Mouse (Mus musculus): Measurements from ENCODE around the gene Ptprm.

The Ptprm gene

DNA sequence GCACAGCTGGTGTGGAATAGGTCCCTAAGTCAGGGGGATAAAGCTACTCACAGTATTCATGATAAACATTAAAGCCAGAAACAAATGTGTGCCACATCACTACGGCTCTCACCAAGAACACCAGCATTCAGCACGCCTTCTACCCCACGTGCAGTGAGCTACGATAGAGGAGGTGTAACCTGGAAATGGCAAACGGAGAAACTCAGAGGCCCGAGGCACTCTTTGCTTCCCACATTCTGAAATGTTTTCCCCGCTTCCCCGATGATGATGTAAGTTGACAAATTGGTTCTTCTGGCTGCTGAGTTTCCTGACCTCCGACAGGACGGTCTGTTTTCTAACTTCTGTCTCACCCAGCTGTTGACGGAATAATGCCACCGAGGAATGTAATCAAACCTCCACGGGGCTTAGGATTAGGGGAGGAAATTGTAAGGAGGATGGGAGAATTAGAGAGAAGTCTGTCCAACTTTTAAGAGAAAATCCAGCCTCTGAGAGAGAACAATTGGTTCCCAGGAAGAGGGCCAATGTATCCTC is 72.6 kb downstream of the Ptprm start:
- DNase-seq (ENCODE audit: low spot score) = no peak

DNA sequence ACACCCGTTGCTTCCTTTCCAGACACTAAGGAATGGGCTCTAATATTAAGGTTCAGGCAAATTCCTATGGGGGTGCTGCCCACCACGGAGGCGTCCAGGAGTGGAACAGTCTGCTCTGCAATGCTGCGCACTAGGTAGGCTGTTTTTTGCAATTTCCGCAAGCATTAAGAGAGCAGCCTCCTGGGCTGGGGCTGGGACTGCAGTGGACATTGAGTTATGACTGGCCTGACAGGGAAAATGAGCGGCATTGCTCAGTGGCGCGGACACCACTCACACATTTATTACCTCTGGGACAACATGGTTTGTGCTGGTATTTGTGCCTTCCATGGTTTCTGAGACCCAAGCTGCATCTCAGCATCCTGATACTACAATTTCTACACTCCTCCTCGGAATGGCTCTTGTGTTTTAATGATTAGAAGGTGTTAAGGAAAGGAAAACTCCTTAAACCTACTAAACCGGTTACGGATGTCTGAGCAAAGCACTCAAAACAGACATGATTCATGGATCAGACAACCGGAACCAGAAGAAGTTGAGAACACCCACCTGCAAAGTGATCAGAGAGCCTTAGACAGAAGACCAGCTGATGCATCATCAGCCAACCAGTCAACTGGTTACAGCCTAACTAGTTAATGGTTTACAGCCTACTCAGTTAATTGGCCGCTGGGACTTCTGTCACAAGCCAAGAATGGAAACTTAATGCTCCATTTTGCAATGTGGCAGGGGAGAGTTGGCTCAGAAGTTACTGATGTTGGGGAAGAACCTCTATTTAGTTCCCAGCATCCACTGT is 76.9 kb downstream of the Ptprm start:
- no peak for DNase-seq (ENCODE audit: low spot score)

DNA sequence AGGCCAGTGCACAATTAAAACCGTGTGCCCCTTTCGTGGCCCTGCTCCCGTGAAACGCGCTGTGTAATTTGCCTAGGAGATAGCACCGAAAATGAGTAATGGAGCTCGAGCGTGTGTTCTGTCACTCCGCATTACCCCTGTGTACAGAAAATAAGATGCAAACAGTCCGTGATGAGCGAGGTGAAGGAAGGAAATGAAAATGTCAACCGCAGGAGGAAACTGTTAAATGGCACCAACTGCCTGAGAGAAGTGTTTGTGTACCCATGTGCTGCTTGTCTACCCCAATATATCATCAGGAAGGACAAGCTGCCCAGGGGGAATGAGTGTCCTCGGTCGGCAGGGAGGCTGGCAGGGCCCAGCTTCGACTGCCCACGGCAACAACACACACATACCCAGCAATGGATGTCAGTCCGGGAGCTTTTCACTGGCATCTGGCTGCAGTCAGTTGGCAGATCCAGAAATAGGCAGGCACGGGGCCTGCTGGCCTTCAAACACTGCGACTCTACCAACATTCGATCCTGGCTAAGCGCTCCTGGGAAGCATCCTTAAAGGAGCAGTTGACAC is 79.6 kb downstream of the Ptprm start:
- peak; percentile 53 for DNase-seq (ENCODE audit: low spot score)

DNA sequence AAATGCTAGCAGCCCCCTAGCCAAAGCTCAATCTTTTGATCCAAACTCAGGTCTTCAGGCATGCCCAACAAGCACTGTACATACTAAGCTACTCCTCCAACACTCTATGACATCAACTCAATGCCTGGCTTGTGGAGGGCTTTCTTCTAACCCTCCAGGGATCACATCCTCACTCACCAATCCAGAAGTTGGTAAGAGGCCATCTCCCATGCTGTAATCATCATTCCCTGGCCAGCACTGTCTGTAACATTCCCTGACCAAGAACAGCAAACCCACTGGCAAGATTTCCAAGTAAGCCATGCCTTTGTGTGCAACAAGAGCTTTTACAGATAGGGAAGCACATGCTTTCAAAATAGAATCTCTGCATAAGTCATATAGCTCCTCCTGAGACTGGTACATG is 81.3 kb downstream of the Ptprm start:
- DNase-seq (ENCODE audit: low spot score) = no peak

DNA sequence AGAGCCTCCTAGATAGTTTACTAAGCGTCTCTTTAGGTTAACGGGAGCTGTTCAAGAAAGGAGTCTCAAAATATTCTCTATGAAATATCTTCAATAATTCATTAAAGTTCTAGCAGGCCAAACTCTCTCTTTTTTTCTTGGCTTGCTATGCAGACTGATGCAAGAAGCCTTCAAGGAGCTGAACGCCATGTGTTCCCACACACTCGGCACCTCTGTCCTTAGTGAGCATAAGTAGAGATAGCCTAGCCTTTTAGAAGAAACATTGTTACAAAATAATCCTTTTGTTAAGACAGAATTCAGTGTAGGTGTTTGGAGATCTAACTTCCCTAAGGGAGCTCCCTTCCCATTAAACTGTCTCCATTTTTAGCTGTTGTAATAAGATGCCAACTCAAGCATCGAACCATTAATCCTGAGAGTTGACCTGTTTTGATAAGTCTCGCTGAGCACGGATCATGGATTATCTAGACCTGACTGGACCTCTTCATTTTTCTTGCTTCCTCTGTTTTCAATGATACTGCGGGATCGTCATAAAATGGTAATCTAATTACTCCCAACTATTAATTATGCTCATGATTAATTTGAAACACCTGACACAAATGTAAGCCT is 85.7 kb downstream of the Ptprm start:
- no peak for DNase-seq (ENCODE audit: low spot score)

DNA sequence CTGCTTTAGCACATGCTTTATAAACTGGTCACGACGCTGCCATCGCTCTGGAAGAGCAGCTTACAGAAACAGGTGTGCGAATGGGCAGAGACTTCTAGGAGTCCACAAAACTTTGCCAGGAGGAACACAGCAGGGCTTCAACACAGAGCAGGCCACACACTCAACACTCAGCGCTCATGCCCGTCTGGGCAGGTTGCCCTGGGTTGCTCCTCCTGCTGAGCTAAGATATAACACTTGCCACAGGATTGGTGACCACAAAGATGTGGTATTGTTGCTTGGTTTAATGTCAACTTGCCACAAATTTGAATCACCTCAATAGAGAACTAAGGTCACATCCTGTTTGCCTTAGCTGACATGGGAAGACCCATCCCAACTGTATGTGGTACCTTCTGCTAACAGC is 88.0 kb downstream of the Ptprm start:
- DNase-seq (ENCODE audit: low spot score) = no peak

DNA sequence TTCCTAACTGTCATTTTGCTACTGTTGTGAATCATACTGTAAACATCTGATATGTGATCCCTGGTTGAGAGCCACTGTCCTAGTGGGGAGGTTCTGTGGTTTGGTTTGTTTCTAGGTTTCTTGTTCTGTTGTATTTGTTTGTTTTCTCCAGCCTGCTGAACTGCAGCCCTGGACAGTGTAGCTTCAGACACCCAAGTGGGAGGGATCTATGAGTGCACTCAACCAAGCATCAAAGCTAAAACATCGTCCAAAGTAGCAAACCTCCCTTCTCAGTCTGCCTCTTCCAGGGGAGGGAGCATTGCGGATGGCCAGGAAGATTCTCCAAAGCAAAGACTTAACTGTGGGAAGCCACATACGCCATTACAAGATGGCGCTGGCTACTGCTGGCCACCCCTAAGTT is 88.7 kb downstream of the Ptprm start:
- DNase-seq (ENCODE audit: low spot score) = no peak

DNA sequence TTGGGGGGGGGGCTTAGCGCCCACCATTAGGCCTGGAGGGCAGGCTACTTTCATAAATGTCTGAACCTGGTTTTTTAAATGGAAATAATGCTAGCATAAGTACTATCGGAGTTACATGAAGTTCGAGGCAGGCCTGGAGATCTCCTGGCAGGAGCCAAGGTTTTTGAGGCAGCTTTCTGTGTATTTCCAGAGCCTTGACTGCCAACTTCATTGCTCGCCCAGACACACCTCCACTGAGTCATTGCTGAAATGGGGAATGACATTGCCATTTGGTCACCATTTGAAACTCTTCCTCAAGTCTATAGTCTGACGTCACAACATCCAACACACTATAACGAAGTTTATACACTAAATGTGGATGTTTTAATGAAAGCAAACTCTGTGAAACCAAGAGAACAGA is 89.5 kb downstream of the Ptprm start:
- DNase-seq (ENCODE audit: low spot score) = no peak

DNA sequence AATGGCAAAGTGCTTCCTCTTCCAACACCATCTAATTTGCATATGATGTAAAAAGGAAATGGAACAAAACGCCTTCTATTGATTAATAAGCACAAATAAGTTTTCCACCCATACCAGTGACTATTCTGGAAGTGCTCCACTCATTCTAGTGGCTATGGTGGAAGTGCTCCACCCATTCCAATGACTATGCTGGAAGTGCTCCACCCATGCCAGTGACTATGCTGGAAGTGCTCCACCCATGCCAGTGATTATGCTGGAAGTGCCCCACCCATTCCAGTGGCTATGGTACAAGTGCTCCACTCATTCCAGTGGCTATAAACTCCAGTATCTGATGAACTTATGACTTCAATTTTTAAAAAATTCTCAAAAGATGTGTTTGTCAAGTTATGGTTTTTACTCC is 91.2 kb downstream of the Ptprm start:
- no peak for DNase-seq (ENCODE audit: low spot score)

DNA sequence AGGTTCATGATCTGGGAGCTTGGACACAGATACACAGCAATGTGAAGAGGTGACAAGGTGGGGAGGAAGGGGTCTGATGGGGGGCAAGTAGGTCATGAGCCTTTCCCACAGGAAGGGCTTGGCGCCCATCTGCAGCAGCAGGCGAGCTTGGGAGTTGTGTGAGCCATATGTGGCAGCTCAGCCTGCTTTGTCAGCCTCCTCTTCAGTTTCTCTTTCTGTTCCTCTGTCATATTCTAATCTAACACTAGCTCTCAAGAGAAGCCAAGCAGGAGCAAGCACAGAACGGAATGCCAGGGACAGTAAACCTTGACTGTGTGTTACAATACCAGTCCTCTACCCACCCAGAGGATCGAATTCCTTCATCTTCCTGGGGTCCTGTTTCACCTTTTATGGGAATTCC is 94.2 kb downstream of the Ptprm start:
- no peak for DNase-seq (ENCODE audit: low spot score)

DNA sequence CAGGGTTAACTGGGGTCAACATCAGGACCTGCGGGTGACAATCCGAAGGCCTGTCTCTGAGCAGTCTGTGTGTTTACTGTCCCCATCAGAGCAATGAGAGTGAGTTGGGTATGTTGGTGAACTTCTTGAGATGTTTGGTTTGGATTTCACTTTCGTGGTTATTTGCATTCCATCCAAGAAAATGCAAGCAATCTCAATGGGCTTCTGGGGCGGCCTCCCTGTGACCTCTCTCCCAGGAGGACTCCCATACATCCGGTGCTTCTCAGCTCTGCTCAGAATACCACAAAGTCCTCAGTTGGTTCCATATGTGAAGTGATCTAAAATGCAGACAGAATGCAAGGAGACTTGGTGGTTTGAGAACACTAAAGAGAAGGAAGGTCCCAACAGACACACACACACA is 96.5 kb downstream of the Ptprm start:
- DNase-seq (ENCODE audit: low spot score) = no peak

DNA sequence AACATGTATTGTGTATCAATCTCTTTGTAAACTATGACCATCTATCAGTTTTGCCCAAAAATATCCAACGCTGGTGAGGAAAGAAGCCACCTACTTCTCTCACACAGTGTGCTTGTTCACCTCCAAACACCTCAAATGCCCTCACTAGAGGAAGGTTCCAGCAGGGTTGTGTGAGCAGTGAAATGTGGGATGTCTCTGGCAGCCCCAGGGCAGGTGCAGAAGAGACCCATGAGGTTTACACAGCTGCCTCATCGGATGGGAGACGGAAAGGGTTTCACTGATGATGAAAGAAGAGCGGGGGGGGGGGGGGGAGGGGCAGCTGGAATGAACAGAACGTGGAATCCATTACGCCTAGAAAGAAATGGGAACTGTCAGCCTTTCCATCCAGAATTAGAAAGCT is 98.1 kb downstream of the Ptprm start:
- no peak for DNase-seq (ENCODE audit: low spot score)

DNA sequence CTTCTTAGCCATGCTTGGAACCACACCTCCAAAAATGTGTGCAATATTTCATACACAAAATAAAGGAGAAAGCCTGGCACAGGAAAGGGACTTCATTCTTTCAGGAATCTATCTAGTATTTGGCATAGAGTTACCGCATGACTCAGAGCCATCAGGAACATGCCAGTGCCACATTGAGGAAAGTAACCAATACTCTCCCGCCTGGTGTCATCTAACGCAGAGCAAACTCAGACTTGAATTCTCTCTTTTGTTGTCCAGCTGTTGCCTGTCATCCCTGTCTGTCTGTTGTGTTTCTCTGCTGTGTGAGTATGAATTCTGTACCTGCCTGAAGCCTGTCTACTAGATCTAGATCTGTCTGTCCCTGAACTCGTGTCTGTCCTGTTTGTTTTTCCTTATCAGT is 100.8 kb downstream of the Ptprm start:
- DNase-seq (ENCODE audit: low spot score) = no peak

DNA sequence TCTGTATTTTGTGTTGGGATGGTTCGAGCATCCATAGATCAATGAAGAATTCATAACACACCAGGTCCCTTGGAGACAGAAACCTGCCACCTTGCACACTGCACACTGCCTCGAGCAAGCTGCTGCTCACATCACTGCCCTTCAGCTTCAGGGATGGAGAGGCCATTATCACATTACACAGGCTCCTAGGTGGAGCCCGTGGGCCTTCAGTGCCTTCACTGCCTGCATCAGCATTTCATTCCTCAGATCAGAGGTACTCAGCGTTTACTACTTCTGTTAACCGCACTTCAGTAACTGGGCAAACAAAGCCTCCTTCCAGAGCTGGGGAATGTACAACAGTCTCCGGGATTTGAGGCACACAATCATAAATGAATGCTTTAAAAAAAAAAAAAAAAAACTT is 101.3 kb downstream of the Ptprm start:
- DNase-seq (ENCODE audit: low spot score) = no peak

DNA sequence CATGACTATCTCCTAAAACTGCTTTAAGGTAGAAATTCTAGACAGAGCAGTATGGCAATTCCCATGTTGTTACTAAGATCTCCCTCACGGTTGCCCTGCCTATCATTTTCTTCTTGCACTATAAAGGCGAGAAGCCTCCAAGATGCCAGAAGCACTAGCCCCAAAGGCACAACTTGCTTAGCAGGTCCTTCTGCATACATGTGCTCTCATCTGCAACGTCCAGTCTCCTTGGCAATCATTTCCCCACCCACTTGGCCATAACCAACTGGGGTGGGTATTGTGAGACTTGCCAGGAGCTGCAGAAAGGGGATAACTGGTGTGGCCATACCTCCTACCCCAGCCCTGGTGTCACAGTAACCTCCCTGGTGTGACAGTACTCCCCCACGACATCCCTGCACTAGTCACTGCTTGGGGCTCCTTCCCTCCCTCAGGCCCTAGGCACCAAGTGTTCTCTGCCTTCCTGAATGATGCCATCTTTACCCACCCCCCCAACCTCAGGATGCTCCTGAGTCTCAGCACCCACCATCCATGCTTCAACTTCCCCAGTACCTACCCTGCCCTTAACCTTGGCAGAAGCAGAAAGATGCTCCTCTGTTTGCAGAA is 108.9 kb downstream of the Ptprm start:
- DNase-seq (ENCODE audit: low spot score) = no peak

DNA sequence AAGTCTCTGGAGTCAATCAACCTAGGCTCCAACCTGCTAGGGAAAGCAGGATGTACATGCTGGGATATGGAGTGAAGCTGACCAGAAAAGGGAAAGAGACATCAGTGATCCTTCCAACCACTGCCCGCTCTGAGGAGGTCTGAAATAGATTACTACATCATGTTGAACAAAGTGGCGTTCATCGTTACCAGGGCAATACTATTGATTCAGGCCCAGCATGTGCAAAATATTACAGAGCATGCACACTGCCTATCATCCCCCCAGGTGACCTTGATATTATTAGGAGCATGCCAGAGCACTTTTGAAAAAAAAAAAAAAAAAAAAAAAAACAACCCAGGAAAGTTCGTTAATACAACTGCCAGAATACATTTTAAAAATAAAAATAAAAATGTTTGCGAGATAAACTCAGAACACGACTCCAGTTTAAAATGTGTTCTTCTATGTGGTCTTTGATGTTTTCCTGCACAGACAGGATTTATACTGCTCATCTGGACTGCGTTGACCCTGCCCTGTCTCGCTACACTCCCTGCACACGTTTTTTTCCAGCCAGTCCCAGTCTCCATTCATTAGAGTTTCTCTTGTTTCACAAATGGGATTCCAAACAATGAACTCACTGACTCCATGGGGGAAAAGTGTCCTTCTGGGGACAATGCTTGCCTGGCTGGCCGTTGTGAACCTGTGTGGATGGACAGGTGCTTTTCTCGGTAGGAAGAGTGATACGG is 111.3 kb downstream of the Ptprm start:
- no peak for DNase-seq (ENCODE audit: low spot score)

DNA sequence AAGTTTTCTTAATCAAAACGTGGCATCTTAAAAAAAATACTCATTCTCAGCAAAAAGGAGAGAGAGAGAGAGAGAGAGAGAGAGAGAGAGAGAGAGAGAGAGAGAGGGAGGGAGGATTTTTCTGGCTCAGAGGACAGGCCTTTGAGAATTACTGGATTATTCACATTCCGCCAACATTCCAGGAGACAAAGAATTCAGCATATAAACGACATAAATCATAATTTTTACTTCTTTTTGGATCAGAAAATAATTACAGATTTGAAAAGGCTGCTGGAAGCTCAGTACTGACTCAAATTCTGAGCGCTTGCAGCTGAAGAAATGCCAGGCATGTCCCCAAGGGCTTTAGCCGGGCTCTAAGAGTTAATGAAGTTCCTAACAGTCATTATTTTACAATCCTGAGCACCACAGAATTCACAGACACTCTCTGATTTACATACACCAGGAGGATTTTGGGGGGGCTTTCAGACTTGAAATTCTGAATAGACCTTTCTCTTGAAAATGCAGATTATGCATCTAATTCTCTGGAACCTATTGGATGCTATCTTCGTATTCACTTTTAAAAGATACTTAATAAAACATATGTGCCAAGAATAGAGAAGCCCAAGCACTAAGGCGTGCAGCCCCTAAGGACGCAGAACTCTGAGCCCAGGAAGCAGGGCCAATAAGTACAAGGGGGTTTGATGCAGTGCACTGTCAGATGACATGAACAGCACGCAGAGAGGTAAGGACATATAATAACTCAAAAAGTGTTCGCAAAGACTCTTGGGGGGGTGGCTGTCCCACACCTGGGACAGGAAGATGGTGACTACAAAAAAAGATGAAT is 112.1 kb downstream of the Ptprm start:
- DNase-seq (ENCODE audit: low spot score) = no peak

DNA sequence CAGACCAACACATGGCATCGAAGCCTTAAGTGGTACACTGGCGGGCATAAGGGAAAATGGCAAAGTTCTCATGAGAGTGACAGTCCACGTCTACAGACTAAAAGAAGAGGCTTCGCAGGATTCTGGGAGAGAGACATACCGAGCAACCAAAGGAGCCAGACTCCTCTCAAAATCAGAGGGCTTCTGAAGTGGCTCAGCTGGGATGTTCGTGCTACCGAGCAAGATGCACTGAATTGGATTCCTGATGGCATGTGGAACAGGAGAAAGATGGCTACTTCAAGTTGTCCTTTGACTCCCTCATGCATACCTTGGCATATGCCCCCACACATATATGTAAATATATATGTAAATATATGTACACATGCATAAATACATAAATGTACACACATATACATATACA is 115.4 kb downstream of the Ptprm start:
- DNase-seq (ENCODE audit: low spot score) = no peak

DNA sequence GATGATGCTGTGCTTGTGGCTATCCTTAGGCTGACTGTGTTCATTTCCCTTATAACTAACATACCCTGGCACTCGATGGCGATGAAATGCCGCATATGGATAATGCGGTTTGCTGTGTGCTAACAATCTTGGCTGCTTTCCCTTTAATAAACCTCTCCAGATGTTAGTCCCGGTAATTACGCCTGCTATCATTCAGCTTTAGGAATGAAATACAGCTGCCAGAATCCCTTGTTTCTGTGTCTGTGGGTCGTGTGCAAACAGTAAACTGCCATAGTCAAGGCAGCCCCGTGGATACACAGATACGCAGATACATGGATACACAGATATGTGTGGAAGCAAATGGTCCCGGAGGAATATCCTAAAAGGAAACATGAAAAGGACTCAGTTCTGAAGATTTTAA is 116.8 kb downstream of the Ptprm start:
- no peak for DNase-seq (ENCODE audit: low spot score)

DNA sequence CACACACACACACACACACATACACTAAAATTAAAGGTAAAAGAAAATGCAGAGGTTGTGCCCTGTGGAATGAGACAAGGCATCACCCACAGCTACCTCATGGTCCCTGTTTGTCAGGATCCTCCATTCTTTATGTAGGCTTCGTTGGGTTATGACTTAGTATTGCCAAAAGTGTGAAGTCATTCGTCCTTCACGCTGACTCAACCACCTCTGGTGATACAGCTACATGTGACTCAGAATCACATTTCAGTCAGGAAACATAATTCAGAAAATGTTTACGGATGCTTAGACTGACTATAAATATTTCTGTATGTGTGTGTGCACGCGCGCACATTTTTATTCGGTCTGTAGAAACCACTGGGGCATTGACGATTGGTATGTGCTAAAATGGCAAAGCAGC is 121.2 kb downstream of the Ptprm start:
- DNase-seq (ENCODE audit: low spot score) = no peak

DNA sequence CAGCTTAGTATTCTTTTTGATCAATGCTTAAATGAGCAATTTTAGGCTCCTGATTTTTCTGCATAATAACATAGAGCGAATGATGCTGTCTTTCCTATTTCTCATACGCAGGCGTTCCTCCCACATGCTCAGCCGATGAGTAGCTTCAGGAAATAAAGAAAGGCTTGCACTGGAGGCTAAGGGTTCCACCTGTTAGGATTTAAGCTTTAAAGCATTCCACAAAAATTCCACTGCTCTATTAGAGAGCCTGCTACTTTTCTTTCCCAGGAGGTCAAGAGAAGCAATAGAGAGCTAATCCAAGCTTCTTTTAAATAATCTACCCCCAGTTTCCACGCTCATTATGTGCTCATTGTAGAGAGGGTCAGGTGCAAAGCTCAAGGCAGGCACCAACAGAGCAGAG is 127.3 kb downstream of the Ptprm start:
- no peak for DNase-seq (ENCODE audit: low spot score)

DNA sequence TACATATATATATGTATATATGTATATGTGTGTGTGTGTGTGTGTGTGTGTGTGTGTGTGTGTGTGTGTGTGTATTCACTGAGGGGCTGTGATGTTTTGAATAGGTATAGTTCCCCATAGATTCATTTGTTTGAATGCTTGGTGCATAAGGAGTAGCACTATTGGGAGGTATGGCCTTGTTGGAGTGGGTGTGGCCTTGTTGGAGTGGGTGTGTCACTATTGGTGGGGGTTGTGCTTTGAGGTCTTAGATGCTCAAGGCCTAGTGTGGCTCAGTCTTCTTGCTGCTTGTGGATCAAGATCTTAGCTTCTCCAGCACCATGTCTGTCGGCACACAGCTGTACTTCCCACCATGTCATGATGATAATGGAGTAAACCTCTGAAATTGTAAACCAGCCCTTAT is 138.9 kb downstream of the Ptprm start:
- DNase-seq (ENCODE audit: low spot score) = no peak

Measured in layer of hippocampus, adult 11-12 months (tissue).